Comparison of ENCODE assay signal across 17 mouse cellular contexts in the genomic region with DNA sequence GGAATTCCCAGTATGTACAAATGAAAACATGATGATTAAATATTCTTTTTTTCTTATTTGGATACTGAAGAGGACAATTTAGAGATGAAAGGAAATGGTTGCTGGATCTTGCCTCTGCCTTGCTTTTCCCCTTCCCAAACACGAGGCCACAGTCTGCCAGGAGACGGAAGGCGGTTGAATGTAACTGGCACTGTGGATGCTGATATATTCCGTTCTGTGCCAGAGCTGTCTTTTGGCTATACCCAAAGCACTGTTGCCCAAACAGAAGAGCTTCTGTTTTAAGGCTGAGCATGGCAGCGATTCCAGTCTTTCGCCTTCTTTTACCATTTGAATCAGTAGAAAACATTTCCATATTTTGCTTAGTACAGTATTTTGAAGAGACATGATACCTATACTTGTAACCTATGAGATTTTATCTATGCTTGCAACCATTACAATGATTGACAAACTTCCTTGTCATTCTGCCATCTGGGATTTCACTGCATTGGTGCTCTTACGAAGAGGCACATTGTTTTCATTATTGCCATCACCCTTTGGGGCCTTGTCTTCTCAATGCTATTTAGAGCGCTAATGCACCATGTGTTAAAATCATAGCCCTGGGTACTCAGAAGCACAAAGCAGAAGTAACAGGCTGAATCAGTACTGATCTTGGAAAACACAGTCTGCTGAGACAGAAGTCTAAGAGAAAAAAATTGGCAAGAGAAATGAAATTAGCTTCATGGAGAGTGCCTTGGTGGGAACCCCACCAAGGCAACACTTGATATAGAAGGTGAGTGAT.
DNase-seq lines count a peak whose midpoint lies in the region; ATAC-seq and TF ChIP-seq lines count a peak whose summit lies in the region.
"Had no signal": no experiment of that assay in that cellular context is flagged by ENCODE, and none has a peak within 500 bp of the region (broad histone marks: within the 10 kb centered on the region; RNA-seq: fewer than 3 reads in every experiment).

No protein-coding gene starts in this region.

- no peaks in the 10 kb centered on the region for H3K27me3 ChIP-seq in forebrain, embryonic 15.5 days
- H3K27me3 ChIP-seq in forebrain, embryonic 12.5 days: no peaks in the 10 kb centered on the region
- no peaks in the 10 kb centered on the region for H3K27me3 ChIP-seq in hindbrain, postnatal 0 days (ENCODE audit: insufficient read depth, low read length)
- H3K27me3 ChIP-seq: megakaryocyte, embryonic 14.5 days had no signal

- H3K36me3 ChIP-seq in forebrain, embryonic 15.5 days: no peaks in the 10 kb centered on the region
- H3K36me3 ChIP-seq in forebrain, embryonic 12.5 days (replicated peaks): no peaks in the 10 kb centered on the region
- no peaks in the 10 kb centered on the region for H3K36me3 ChIP-seq in hindbrain, postnatal 0 days (ENCODE audit: insufficient read depth, low read length)

- H3K4me3 ChIP-seq in forebrain, embryonic 15.5 days: no peak overlapping the region
- H3K4me3 ChIP-seq in forebrain, embryonic 12.5 days (replicated peaks): no peak overlapping the region
- H3K4me3 ChIP-seq in hindbrain, postnatal 0 days (ENCODE audit: low read length): no peak overlapping the region
- H3K4me3 ChIP-seq: heart, adult 2 months; megakaryocyte, embryonic 14.5 days had no signal

- peak; percentile 98 for ATAC-seq in forebrain, embryonic 15.5 days (replicated peaks)
- ATAC-seq in forebrain, embryonic 12.5 days (ENCODE audit: low FRiP score): no peak
- peak; percentile 76 for ATAC-seq in hindbrain, postnatal 0 days
- ATAC-seq: intestine, embryonic 16.5 days had no signal

- H3K4me1 ChIP-seq in forebrain, embryonic 15.5 days: no peaks in the 10 kb centered on the region
- H3K4me1 ChIP-seq in forebrain, embryonic 12.5 days: no peaks in the 10 kb centered on the region
- no peaks in the 10 kb centered on the region for H3K4me1 ChIP-seq in hindbrain, postnatal 0 days (ENCODE audit: insufficient read depth, low read length)
- H3K4me1 ChIP-seq: megakaryocyte, embryonic 14.5 days had no signal

- peak overlapping the region; percentile 69 for H3K27ac ChIP-seq in forebrain, embryonic 15.5 days (replicated peaks)
- H3K27ac ChIP-seq in forebrain, embryonic 12.5 days: no peak overlapping the region
- H3K27ac ChIP-seq in hindbrain, postnatal 0 days: peak overlapping the region; percentile 32; the same call in 1 of the 2 replicates
- H3K27ac ChIP-seq: heart, adult 2 months; kidney, postnatal 0 days had no signal

- WGBS in forebrain, embryonic 15.5 days: 53% methylated on average over 8 of the region's 8 CpGs
- 85% methylated on average over 8 of the region's 8 CpGs for WGBS in forebrain, embryonic 12.5 days
- 61% methylated on average over 8 of the region's 8 CpGs for WGBS in hindbrain, postnatal 0 days

- no peak overlapping the region for H3K9ac ChIP-seq in forebrain, embryonic 15.5 days (replicated peaks)
- H3K9ac ChIP-seq in forebrain, embryonic 12.5 days: no peak overlapping the region
- H3K9ac ChIP-seq in hindbrain, postnatal 0 days (replicated peaks; ENCODE audit: low read length): no peak overlapping the region

- no peak for TF ChIP-seq CTCF in hindbrain, postnatal 0 days (IDR thresholded peaks at IDR 0.05; ENCODE audit: low read depth)

- DNase-seq in retina, postnatal 1 day: peak; percentile 15
- DNase-seq in retina, embryonic 14.5 days (ENCODE audit: low spot score): no peak
- DNase-seq in hindbrain, postnatal 0 days (ENCODE audit: low spot score): peak; percentile 51
- peak; percentile 5 to 25 for DNase-seq in layer of hippocampus, postnatal 36 days
- DNase-seq in gastrocnemius, postnatal 4 days (ENCODE audit: low spot score in 2 of 2): no peak
- DNase-seq in thymus, adult 18-20 months: no peak
- DNase-seq: adrenal gland, postnatal 10 days; embryo, embryonic 11 days; heart, adult 2 months; heart, postnatal 14 days; thymus, adult 2 months had no signal

- no peak overlapping the region for H3K4me2 ChIP-seq in forebrain, embryonic 15.5 days (replicated peaks)
- H3K4me2 ChIP-seq in forebrain, embryonic 12.5 days: no peak overlapping the region
- no peak overlapping the region for H3K4me2 ChIP-seq in hindbrain, postnatal 0 days (ENCODE audit: low read depth, low read length)
- H3K4me2 ChIP-seq: liver, embryonic 11.5 days had no signal

- H3K9me3 ChIP-seq in forebrain, embryonic 15.5 days: no peaks in the 10 kb centered on the region
- H3K9me3 ChIP-seq in forebrain, embryonic 12.5 days: no peaks in the 10 kb centered on the region
- no peaks in the 10 kb centered on the region for H3K9me3 ChIP-seq in hindbrain, postnatal 0 days (ENCODE audit: low read length)
- H3K9me3 ChIP-seq: megakaryocyte, embryonic 14.5 days had no signal

Comparison
In these comparisons a context has a peak if more than half of its experiments do, and no peak if none do; other contexts are left out.
1. DNase-seq: peak in retina, postnatal 1 day (single experiment), hindbrain, postnatal 0 days (single experiment) and layer of hippocampus, postnatal 36 days (2 of 2); none in retina, embryonic 14.5 days (single experiment), gastrocnemius, postnatal 4 days (0 of 2) and thymus, adult 18-20 months (0 of 2).